ENCODE assay signal across 9 mouse cellular contexts in the genomic region with DNA sequence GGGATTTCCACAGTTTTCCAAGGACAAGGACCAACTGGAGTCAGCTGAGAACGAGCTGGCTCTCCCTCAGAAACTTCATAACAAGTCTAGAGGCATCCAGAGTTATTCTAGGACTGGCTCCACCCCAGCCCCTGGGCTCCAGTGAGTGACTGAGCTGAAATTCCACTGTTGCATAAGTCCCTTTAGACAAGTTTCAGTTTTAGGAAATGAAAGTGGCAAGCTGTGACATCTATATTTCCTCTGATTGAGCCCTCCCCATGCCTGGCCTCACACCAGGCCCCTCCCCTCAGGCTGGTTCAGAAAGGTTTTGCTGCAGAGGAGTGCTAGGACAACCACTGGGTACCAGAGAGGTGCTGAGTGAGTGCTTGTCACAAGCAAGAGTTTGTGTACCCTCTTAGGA. TPM values are rescaled to one million over a fixed set of nuclear protein-coding genes. Genes with fewer than 3 reads are reported as not detected.
DNase-seq lines count a peak whose midpoint lies in the region; ATAC-seq and TF ChIP-seq lines count a peak whose summit lies in the region.
"Had no signal": no experiment of that assay in that cellular context is flagged by ENCODE, and none has a peak within 500 bp of the region (broad histone marks: within the 10 kb centered on the region; RNA-seq: fewer than 3 reads in every experiment).

No protein-coding gene starts in this region.

- POLR2A ChIA-PET in Patski (lab: Charles Lee) = no interaction called here

- in situ Hi-C loops in Patski (cut with MboI; ENCODE audit: low pct_unique_long_range_greater_than_20kb) = no loop called here

- peak; percentile 71 for ATAC-seq in Patski
- peak; percentile 96 for ATAC-seq in hematopoietic stem cell, adult 5-6 weeks (replicated peaks in 1 of 2; ENCODE audit: insufficient read depth in 1 of 2, low FRiP score in 2 of 2, low TSS enrichment in 1 of 2, low read depth in 1 of 2, poor library complexity in 2 of 2, severe bottlenecking in 2 of 2)

- DNase-seq in 3T3-L1 (ENCODE audit: low read depth, low spot score) (peak; percentile 94), Patski (ENCODE audit: low read depth, low spot score) (no peak)
- peak; percentile 10 to 25 for DNase-seq in frontal cortex, postnatal 25 days (ENCODE audit: low spot score in 2 of 2)
- DNase-seq in liver, adult 2 months (ENCODE audit: extremely low read depth, low read depth, low spot score) = peak; percentile 87
- DNase-seq in ovary, postnatal 14 days (ENCODE audit: low spot score) = peak; percentile 33
- DNase-seq in thymus, postnatal 4 days = peak; percentile 28
- DNase-seq in cerebellum, adult 11 months = no peak

- peaks cover 16% of the 10 kb centered on the region for H3K4me1 ChIP-seq in liver, adult 2 months (ENCODE audit: control insufficient read depth, insufficient read depth, low read length)
- H3K4me1 ChIP-seq: neural tube, embryonic 12.5 days had no signal

- no peaks in the 10 kb centered on the region for H3K27me3 ChIP-seq in Patski
- no peaks in the 10 kb centered on the region for H3K27me3 ChIP-seq in liver, adult 2 months (ENCODE audit: control insufficient read depth, insufficient read depth, low read length)
- H3K27me3 ChIP-seq: neural tube, embryonic 12.5 days had no signal

- no peak overlapping the region for H3K9ac ChIP-seq in liver, adult 2 months (ENCODE audit: low read depth, low read length)
- H3K9ac ChIP-seq: neural tube, embryonic 12.5 days had no signal

- 0% methylated on average over 1 of the region's 1 CpGs for WGBS in liver, adult 2 months

- no peak for TF ChIP-seq CTCF in Patski (IDR thresholded peaks at IDR 0.05)
- TF ChIP-seq CTCF in liver, adult 2 months (IDR thresholded peaks at IDR 0.05; ENCODE audit: low read depth, low read length) = no peak

- TF ChIP-seq POLR2A in liver, adult 2 months (IDR thresholded peaks at IDR 0.05; ENCODE audit: extremely low read depth, insufficient read depth, low read length) = no peak

- H3K36me3 ChIP-seq in liver, adult 2 months (ENCODE audit: control insufficient read depth, insufficient read depth, low read length) = no peaks in the 10 kb centered on the region
- H3K36me3 ChIP-seq: neural tube, embryonic 12.5 days had no signal

- no peaks in the 10 kb centered on the region for H3K79me2 ChIP-seq in liver, adult 2 months (ENCODE audit: control insufficient read depth, insufficient read depth, low read length)

- H3K27ac ChIP-seq in liver, adult 2 months (replicated peaks; ENCODE audit: insufficient read depth, low read depth, low read length) = peak overlapping the region; percentile 69
- H3K27ac ChIP-seq: neural tube, embryonic 12.5 days had no signal

- no peak overlapping the region for H3K4me3 ChIP-seq in liver, adult 2 months (ENCODE audit: insufficient read depth, low read depth, low read length)
- H3K4me3 ChIP-seq: neural tube, embryonic 12.5 days had no signal

- CTCF ChIA-PET in Patski (lab: Charles Lee) = interaction anchor here (1.1 to 2.5 kb wide), 3 partner anchors 12 to 37 kb away, joined by 4 to 9 read pairs (median 4); no protein-coding TSS in a partner anchor

RNA-seq across cellular contexts. Expression of a gene that starts 21.4 kb away (rescaled TPM):
- 23.1 TPM for polyA plus RNA-seq in Patski (2021)
- 9.1 and 12.1 TPM in 2 replicates for total RNA-seq in hematopoietic stem cell, adult 5-6 weeks (2017)
- 2.0 and 2.4 TPM in 2 replicates for total RNA-seq in liver, adult 2 months (2014; rRNA removed)
- 0.56 and 1.1 TPM in 2 replicates for polyA plus RNA-seq in liver, adult 2 months (2012; rRNA removed)

Comparison
In these comparisons a context has a peak if more than half of its experiments do, and no peak if none do; other contexts are left out.
1. DNase-seq: peak in 3T3-L1 (single experiment), frontal cortex, postnatal 25 days (2 of 2), liver, adult 2 months (single experiment), ovary, postnatal 14 days (single experiment) and thymus, postnatal 4 days (single experiment); none in Patski (single experiment) and cerebellum, adult 11 months (single experiment).